Mouse (Mus musculus): ENCODE data around the gene Mmp11. TPM values are rescaled to one million over a fixed set of nuclear protein-coding genes. Genes with fewer than 3 reads are reported as not detected.

Gene Mmp11
- polyA plus RNA-seq, 1 experiment from 2014 or later: 2.7 TPM

DNA sequence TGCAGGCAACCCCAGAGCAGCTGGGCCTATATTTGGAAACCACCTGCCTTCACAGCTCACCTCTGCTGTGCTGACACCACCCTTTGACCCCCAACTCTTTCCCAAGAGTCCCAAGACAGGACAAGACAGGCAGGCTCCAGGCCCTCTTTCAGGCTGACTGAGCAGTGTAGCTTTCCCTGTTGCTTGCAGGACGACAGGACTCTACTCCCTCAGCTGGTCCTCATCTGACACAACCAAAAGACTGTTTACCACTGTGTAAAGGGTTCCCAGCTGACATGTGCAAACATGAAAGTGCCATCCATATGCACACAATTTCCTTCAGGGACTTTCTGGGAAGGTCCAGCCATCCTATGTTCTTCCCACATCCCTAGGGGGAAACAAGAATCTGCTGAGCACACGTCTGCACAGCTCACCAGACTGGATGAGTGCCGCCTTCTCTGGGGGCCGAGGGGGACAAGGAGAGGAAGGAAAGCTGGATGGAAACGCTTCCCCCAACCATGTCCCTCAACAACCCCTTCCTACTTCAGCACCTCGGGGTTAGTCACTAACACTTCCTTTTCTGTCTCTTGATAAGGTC lies 23.2 kb downstream of the Mmp11 start:
- H3K9me3 ChIP-seq (replicated peaks; ENCODE audit: control insufficient read depth, low read length): no peaks in the 10 kb centered on the region
- peaks cover 22% of the 10 kb centered on the region for H3K36me3 ChIP-seq (ENCODE audit: control insufficient read depth, insufficient read depth)
- H3K4me2 ChIP-seq (ENCODE audit: low read depth, low read length): no peak overlapping the region
- no peak overlapping the region for H3K9ac ChIP-seq (ENCODE audit: low read depth, low read length)
- no peak overlapping the region for H3K27ac ChIP-seq (ENCODE audit: low read length)
- no peak for ATAC-seq (ENCODE audit: low read depth)
- no peaks in the 10 kb centered on the region for H3K27me3 ChIP-seq (ENCODE audit: control insufficient read depth, insufficient read depth, low read depth, low read length)
- H3K4me1 ChIP-seq (ENCODE audit: control insufficient read depth, low read depth, low read length): no peaks in the 10 kb centered on the region
- WGBS (ENCODE audit: insufficient replicate concordance): 43% methylated on average over 6 of the region's 6 CpGs
- H3K4me3 ChIP-seq (ENCODE audit: low read depth, low read length): no peak overlapping the region

DNA sequence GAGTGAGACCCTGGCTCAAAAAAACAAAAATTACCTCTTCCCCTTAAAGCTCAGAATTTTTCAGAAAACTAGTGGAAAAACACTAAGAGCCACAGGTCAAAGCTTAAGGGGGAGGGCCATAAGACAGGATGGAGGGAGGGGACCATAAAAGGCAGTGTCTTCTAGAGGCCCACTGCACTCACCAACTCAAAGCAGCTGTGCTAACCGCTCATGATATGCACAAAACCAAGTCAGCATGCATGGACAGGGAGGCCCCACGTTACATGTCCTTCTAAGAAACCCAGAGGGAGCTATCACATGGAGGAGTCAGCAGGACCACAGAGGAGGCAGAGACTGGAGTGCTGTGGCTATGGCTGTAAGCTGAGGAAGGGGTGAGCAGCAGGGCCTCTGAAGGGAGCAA lies 25.6 kb downstream of the Mmp11 start:
- no peak overlapping the region for H3K9ac ChIP-seq (ENCODE audit: low read depth, low read length)
- no peaks in the 10 kb centered on the region for H3K27me3 ChIP-seq (ENCODE audit: control insufficient read depth, insufficient read depth, low read depth, low read length)
- H3K4me2 ChIP-seq (ENCODE audit: low read depth, low read length): no peak overlapping the region
- 66% methylated on average over 2 of the region's 2 CpGs for WGBS (ENCODE audit: insufficient replicate concordance)
- no peaks in the 10 kb centered on the region for H3K9me3 ChIP-seq (replicated peaks; ENCODE audit: control insufficient read depth, low read length)
- no peaks in the 10 kb centered on the region for H3K4me1 ChIP-seq (ENCODE audit: control insufficient read depth, low read depth, low read length)
- H3K4me3 ChIP-seq (ENCODE audit: low read depth, low read length): no peak overlapping the region
- peaks cover 32% of the 10 kb centered on the region for H3K36me3 ChIP-seq (ENCODE audit: control insufficient read depth, insufficient read depth)
- ATAC-seq (ENCODE audit: low read depth): no peak
- no peak overlapping the region for H3K27ac ChIP-seq (ENCODE audit: low read length)

DNA sequence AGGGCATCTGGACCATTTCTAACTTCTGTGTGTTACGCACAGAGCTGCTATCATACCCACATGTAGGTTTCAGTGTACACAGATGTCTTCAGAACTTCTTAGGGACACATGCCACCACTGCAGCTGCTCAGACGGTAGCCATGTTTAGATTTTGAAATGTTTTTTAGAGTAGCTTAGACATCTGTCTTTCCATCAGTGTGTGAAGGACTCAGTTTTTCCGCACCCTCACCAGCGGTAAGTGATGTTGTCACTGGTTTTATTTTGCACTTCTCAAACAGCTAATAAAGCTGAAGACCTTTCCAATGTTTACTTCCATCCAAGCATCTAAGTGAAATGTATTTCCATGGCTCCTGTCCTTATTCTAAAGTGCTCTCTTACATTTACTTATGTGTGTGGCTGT lies 29.4 kb downstream of the Mmp11 start:
- WGBS (ENCODE audit: insufficient replicate concordance): 92% methylated on average over 4 of the region's 4 CpGs
- no peak for ATAC-seq (ENCODE audit: low read depth)
- Histone ChIP-seq H3K9me3 (replicated peaks; ENCODE audit: control insufficient read depth, low read length) (no peaks in the 10 kb centered on the region), H3K4me3 (ENCODE audit: low read depth, low read length) (no peak overlapping the region), H3K4me2 (ENCODE audit: low read depth, low read length) (no peak overlapping the region), H3K36me3 (ENCODE audit: control insufficient read depth, insufficient read depth) (peaks cover 62% of the 10 kb centered on the region), H3K4me1 (ENCODE audit: control insufficient read depth, low read depth, low read length) (no peaks in the 10 kb centered on the region), H3K27ac (ENCODE audit: low read length) (no peak overlapping the region), H3K27me3 (ENCODE audit: control insufficient read depth, insufficient read depth, low read depth, low read length) (no peaks in the 10 kb centered on the region), H3K9ac (ENCODE audit: low read depth, low read length) (no peak overlapping the region)

DNA sequence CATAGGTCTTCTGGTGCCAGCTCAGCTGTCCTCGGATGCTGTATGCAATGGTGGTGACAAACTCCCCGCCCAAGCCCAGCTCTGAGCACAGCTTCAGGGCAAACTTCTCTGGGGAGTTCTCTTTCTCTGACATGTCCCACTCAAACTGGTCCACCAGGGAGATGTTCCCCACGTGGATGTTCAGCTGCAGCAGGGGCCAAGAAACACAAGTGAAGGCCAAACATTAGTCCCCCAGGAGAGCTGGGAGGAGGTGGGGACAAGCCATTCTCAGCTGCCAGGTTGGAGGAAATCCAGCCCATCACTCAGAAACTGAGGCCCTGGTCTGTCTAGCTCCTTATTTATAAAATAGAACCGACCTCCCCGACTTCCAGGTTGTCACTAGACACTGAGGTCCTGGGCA lies 31.9 kb downstream of the Mmp11 start:
- H3K4me2 ChIP-seq (ENCODE audit: low read depth, low read length): no peak overlapping the region
- 72% methylated on average over 5 of the region's 5 CpGs for WGBS (ENCODE audit: insufficient replicate concordance)
- H3K36me3 ChIP-seq (ENCODE audit: control insufficient read depth, insufficient read depth): peaks cover 46% of the 10 kb centered on the region
- no peak overlapping the region for H3K27ac ChIP-seq (ENCODE audit: low read length)
- ATAC-seq (ENCODE audit: low read depth): no peak
- no peaks in the 10 kb centered on the region for H3K27me3 ChIP-seq (ENCODE audit: control insufficient read depth, insufficient read depth, low read depth, low read length)
- H3K4me3 ChIP-seq (ENCODE audit: low read depth, low read length): no peak overlapping the region
- H3K9me3 ChIP-seq (replicated peaks; ENCODE audit: control insufficient read depth, low read length): no peaks in the 10 kb centered on the region
- H3K9ac ChIP-seq (ENCODE audit: low read depth, low read length): no peak overlapping the region
- no peaks in the 10 kb centered on the region for H3K4me1 ChIP-seq (ENCODE audit: control insufficient read depth, low read depth, low read length)

DNA sequence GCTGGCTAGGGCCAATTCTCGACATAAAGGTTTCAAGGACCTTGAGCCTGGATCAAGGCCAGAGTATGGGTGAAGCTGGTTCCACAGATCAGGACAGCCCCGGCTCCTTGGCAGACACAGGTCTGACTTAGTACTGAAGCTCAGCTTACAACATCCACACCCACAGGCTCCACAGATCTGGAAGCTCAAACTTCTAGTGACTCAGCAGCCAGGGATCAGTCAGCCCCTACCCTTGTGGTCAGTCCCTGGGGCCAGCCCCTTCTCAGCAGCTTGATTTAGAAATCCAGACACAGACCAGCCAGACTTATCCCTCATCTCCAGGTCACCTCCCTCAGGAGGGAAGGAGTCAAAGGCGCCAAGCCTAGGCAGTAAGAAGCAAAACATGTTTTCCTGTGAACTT lies 37.5 kb downstream of the Mmp11 start:
- no peaks in the 10 kb centered on the region for H3K27me3 ChIP-seq (ENCODE audit: control insufficient read depth, insufficient read depth, low read depth, low read length)
- peaks cover 40% of the 10 kb centered on the region for H3K36me3 ChIP-seq (ENCODE audit: control insufficient read depth, insufficient read depth)
- H3K27ac ChIP-seq (ENCODE audit: low read length): no peak overlapping the region
- no peak overlapping the region for H3K9ac ChIP-seq (ENCODE audit: low read depth, low read length)
- 55% methylated on average over 3 of the region's 3 CpGs for WGBS (ENCODE audit: insufficient replicate concordance)
- ATAC-seq (ENCODE audit: low read depth): no peak
- H3K4me2 ChIP-seq (ENCODE audit: low read depth, low read length): no peak overlapping the region
- H3K4me3 ChIP-seq (ENCODE audit: low read depth, low read length): no peak overlapping the region
- H3K4me1 ChIP-seq (ENCODE audit: control insufficient read depth, low read depth, low read length): no peaks in the 10 kb centered on the region; the same call in 1 of the 2 replicates
- no peaks in the 10 kb centered on the region for H3K9me3 ChIP-seq (replicated peaks; ENCODE audit: control insufficient read depth, low read length)

DNA sequence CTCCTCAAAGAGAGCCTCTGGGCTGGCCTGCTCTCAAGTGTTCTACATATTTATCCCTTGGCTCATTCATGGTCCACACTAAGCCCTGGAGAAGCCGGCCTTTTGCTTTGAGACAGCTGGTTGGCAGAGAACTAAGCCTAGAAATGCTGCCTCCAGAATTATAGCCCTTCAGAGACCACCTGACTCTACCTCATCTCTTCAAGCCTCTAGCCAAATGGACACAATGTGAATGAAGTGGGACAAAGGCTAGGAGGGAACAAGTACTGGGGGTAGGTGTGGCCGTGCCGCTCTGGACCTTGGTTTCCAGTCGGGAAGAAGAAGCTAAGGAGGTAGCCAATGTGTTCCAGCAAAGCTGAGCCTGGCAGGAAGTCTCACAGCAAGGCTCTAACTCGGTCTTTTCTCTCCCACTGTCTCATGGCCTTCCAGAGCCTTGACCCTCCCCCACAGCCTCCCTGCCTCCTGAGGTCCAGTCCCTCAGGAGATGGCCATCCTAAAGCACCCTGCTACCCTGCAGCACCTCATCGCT lies 38.2 kb downstream of the Mmp11 start:
- no peak overlapping the region for H3K4me2 ChIP-seq (ENCODE audit: low read depth, low read length)
- WGBS (ENCODE audit: insufficient replicate concordance): 71% methylated on average over 6 of the region's 6 CpGs
- no peak overlapping the region for H3K9ac ChIP-seq (ENCODE audit: low read depth, low read length)
- H3K27me3 ChIP-seq (ENCODE audit: control insufficient read depth, insufficient read depth, low read depth, low read length): no peaks in the 10 kb centered on the region
- H3K27ac ChIP-seq (ENCODE audit: low read length): no peak overlapping the region
- no peak overlapping the region for H3K4me3 ChIP-seq (ENCODE audit: low read depth, low read length)
- peaks cover 33% of the 10 kb centered on the region for H3K36me3 ChIP-seq (ENCODE audit: control insufficient read depth, insufficient read depth)
- peaks cover 7% of the 10 kb centered on the region for H3K4me1 ChIP-seq (ENCODE audit: control insufficient read depth, low read depth, low read length)
- no peak for ATAC-seq (ENCODE audit: low read depth)
- no peaks in the 10 kb centered on the region for H3K9me3 ChIP-seq (replicated peaks; ENCODE audit: control insufficient read depth, low read length)

DNA sequence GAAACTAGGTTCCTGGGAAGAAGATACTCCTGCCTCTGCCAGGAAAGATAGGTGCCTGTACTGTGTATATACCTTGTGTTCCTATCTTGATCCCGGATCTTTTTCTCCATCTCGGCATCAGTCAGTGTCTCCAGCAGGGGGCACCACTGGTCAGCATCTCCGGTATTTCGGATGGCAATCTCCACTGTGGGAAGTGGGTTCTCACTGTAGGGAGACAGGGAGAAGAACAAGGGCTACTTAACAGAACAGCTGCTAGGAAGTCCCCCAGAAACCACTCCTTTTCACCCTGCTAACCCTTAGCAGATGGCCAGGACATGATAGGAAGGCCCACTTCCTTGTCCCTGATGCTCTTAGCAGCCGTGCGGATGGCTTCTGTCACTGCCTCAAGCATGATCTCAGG lies 38.9 kb downstream of the Mmp11 start:
- Histone ChIP-seq H3K9ac (ENCODE audit: low read depth, low read length) (no peak overlapping the region), H3K9me3 (replicated peaks; ENCODE audit: control insufficient read depth, low read length) (no peaks in the 10 kb centered on the region), H3K4me2 (ENCODE audit: low read depth, low read length) (no peak overlapping the region), H3K27me3 (ENCODE audit: control insufficient read depth, insufficient read depth, low read depth, low read length) (no peaks in the 10 kb centered on the region), H3K27ac (ENCODE audit: low read length) (no peak overlapping the region), H3K4me3 (ENCODE audit: low read depth, low read length) (no peak overlapping the region), H3K4me1 (ENCODE audit: control insufficient read depth, low read depth, low read length) (peaks cover 13% of the 10 kb centered on the region), H3K36me3 (ENCODE audit: control insufficient read depth, insufficient read depth) (peaks cover 26% of the 10 kb centered on the region)
- no peak for ATAC-seq (ENCODE audit: low read depth)
- WGBS (ENCODE audit: insufficient replicate concordance): 49% methylated on average over 6 of the region's 6 CpGs

DNA sequence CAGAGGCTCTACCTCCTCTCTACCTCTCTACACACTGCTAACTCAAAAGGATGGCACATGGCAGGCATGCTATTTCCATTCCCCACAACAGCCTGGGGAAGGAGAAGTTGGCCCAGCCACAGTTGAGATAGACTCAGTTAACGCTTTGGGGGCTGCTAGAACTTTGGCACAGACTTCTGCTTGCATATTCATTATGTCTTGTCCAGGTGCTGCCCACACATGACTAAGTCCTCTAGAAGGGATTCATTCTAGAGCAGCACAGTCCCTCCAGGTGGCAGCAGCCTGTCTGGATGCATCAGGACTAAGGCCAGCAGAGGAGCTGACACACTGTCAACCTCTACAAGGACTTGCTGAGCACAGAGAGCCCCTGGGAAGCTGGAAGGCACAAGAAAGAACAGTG lies 40.1 kb downstream of the Mmp11 start:
- no peak for ATAC-seq (ENCODE audit: low read depth)
- Histone ChIP-seq H3K4me2 (ENCODE audit: low read depth, low read length) (no peak overlapping the region), H3K27me3 (ENCODE audit: control insufficient read depth, insufficient read depth, low read depth, low read length) (no peaks in the 10 kb centered on the region), H3K9me3 (replicated peaks; ENCODE audit: control insufficient read depth, low read length) (no peaks in the 10 kb centered on the region), H3K4me1 (ENCODE audit: control insufficient read depth, low read depth, low read length) (peaks cover 13% of the 10 kb centered on the region), H3K27ac (ENCODE audit: low read length) (no peak overlapping the region), H3K4me3 (ENCODE audit: low read depth, low read length) (no peak overlapping the region), H3K9ac (ENCODE audit: low read depth, low read length) (no peak overlapping the region), H3K36me3 (ENCODE audit: control insufficient read depth, insufficient read depth) (peaks cover 25% of the 10 kb centered on the region)
- 77% methylated on average over 1 of the region's 1 CpGs for WGBS (ENCODE audit: insufficient replicate concordance)

DNA sequence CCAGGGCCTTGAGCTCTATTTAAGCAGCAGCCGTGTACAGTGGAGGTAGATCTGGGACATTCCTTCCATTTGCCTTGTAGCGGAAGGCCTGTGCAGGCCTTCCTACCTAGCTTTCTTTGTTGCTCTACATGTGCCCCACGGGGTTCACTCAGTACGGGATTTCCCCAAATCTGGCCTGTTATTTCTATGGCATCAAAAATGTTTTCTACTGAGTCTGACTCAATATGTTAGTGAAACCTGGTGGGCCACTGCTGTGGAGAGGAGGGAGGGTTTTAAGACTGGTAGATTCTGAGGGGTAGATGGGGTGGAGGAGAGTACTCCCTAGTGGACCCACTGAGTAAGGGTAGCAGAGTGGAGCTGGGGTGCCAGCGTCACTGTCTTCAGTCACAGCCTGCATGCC lies 40.6 kb downstream of the Mmp11 start:
- ATAC-seq (ENCODE audit: low read depth): no peak
- Histone ChIP-seq H3K9me3 (replicated peaks; ENCODE audit: control insufficient read depth, low read length) (no peaks in the 10 kb centered on the region), H3K4me3 (ENCODE audit: low read depth, low read length) (no peak overlapping the region), H3K27ac (ENCODE audit: low read length) (no peak overlapping the region), H3K9ac (ENCODE audit: low read depth, low read length) (no peak overlapping the region), H3K4me2 (ENCODE audit: low read depth, low read length) (no peak overlapping the region), H3K36me3 (ENCODE audit: control insufficient read depth, insufficient read depth) (peaks cover 24% of the 10 kb centered on the region), H3K4me1 (ENCODE audit: control insufficient read depth, low read depth, low read length) (peaks cover 13% of the 10 kb centered on the region), H3K27me3 (ENCODE audit: control insufficient read depth, insufficient read depth, low read depth, low read length) (no peaks in the 10 kb centered on the region)
- WGBS (ENCODE audit: insufficient replicate concordance): 84% methylated on average over 5 of the region's 5 CpGs

Measured in liver, embryonic 16.5 days (tissue).